Mouse (Mus musculus) spleen, postnatal 10 days (tissue): ENCODE data around the gene Wdpcp.

Experiments used
- DNase-seq, 2 experiments: peaks; one replicate each; pipeline ENCODE4 v3.0.0; 2021 to 2022; ENCODE audit warnings: low spot score in 2 of 2

The Wdpcp gene

GRCm38 (mm10) chr11:21749487-21749886, 177.5 kb downstream of the Wdpcp start:
- no peak for DNase-seq

- no peak for DNase-seq
Measured at GRCm38 (mm10) chr11:21763201-21763600, 191.2 kb downstream of the Wdpcp start.

GRCm38 (mm10) chr11:21788831-21789230, 216.8 kb downstream of the Wdpcp start:
- no peak for DNase-seq

GRCm38 (mm10) chr11:21824941-21825340, 252.9 kb downstream of the Wdpcp start:
- DNase-seq, result no peak

GRCm38 (mm10) chr11:21826521-21826920, 254.5 kb downstream of the Wdpcp start:
- no peak for DNase-seq

DNA sequence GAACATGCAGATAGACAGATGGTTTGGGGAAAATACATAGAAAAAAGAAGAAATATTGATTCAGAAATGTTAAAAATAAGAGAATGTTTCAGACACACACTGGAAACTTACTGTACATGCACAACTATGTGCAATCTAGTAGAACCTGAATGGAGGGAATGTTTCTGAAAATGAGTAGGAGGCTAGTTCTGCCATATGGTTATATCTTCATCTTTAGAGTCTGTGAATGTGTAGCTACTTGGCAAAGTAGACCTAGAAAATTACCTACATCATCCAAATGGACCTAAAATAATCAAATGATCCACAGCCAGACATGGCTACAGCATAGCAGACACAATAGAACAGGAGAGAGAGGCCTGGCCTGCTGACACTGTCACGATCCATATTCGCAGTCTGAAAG, 275.0 kb downstream of the Wdpcp start:
- DNase-seq, result no peak

DNA sequence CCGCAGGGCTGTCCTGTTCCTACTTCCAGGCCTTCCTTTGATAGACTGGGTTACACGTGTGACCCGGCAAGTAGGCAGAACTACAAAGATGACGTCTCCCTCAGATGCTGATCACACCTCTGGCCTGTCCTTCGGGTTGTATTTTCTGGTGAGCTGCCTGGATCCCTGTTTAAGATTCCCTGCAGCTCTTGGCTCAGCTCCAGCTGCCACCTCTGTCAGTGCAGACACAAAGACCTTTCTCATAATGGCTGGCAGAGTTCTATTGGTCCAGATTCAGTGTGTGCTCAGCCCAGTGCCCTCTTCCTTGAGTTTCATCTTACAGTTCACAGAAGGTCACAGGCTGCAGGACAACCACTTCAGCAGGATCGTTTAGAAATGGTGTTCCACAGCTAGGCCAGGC, 292.0 kb downstream of the Wdpcp start:
- no peak for DNase-seq

DNA sequence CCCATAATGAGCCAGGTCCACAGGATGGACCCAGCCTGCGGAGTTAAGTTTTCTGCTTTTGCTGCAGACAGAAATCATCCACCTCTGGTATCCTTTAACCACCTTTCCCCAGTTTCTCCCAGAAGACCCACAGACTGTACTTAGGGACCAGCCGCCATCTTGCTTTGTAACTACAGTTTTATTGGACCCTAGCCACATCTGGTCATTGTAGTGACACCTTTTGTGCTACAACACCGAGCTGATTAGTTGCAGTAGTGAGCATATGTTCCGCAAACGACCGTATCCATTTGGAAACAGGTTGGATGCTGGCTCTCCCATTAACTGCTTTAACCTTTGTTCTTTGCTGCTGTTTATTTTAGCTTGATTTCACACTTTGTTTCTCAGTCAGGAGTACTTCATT, 292.5 kb downstream of the Wdpcp start:
- DNase-seq, result no peak

DNA sequence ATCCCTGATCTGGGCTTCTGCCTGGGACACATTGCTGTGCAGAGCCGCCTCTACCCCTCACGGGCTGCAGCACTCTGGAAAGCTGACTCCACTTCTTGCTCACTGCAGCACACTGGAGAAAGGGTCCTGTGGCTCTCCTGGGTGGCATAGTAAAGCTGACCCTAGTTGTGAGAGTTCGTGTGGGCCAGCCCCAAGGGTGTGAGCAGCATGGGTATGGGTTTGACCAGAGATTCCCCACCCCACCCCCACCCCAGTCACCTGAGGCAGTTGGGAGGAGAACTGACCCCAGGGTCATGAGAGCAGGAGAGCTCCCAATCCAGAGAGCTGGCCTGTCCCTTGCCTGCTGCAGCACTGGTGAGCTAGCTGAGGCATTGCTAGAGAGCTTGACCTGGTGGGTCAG, 296.6 kb downstream of the Wdpcp start:
- DNase-seq, result no peak

DNA sequence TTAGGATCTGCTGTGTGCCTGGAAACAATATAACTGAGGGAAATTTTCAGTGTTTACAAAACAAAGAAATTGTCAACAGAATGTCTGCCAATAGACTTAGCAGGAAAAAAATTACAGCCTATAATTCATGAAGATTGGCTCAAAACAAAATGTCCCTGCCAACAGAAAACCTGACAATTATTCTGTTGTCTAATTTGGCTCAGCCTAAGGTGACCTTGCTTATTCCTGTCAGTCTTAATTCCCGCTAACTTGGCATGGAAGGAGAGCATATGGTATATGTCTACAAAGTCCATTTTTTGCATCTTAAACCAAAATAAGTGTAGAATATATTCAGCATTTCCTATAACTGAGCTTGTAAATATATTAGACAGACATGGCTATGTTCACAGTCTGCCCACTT, 298.8 kb downstream of the Wdpcp start:
- no peak for DNase-seq

- no peak for DNase-seq
Measured at GRCm38 (mm10) chr11:21871728-21872127, 299.7 kb downstream of the Wdpcp start.

DNA sequence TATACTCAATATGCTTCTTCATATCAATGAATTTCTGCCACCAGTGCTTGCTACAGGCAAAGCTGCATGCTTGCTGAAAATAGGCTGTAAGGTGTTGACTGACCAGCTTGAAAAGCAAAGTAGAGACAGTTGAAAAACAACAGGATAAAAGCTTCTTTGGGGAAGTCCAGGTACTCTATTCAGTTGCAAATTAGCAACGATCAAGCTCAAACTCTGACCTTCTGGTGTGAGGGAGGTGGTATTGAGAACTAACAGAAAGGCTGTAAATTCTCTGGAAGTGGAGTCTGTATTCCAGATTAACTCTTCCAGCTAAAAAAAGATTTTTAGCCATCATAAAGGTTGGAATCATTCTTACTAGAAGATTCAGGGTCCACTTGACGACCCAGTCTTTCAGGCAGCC, 303.0 kb downstream of the Wdpcp start:
- no peak for DNase-seq

DNA sequence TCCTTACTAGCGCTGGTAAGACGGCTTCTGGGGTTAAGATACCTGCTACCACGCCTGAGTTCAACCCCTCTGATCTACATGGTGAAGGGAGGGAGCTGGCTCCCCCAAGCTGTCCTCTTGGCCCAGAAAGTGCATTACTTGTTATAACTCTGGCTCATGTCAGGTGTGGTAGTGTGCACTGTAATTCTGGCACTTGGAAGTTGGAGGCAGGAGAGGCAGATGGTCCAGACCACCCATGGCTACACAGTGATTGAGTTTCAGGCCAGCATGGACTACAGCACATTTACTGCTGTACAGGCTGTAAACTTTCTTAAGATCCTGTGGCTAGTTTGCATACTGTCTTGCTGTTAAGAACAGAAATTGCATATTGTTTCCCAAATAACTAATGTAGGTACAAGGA, 322.7 kb downstream of the Wdpcp start:
- DNase-seq, result no peak

- DNase-seq, result no peak
Measured at GRCm38 (mm10) chr11:21922531-21922930, 350.5 kb downstream of the Wdpcp start.
